Mouse (Mus musculus): Measurements from ENCODE around the gene Tjp2. TPM values are rescaled to one million over a fixed set of nuclear protein-coding genes. Genes with fewer than 3 reads are reported as not detected.

Gene Tjp2
- total and polyA plus RNA-seq, 2 experiments from 2014 or later: 12.5 to 15.7 TPM

DNA sequence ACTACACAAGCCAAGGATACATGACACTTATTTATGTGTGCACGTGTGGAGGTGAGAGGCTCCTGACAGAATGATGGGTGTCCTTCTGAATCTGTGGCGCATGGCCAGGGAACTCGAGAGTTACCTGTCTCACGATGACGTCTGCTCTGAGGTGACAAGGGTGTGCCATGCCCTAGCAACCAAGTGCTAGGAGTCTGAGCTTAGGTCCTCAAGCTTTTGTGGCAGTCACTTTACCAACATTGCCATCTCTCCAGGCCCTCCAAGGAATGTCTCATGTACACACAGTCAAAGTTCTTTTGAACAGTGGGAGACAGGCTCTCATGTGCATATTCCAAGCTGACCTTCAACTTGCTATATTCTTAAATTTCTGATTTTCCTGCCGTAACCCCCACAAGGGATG is 33.1 kb upstream of the Tjp2 start:
- no peaks in the 10 kb centered on the region for H3K27me3 ChIP-seq (ENCODE audit: control insufficient read depth, insufficient read depth, low read length)

DNA sequence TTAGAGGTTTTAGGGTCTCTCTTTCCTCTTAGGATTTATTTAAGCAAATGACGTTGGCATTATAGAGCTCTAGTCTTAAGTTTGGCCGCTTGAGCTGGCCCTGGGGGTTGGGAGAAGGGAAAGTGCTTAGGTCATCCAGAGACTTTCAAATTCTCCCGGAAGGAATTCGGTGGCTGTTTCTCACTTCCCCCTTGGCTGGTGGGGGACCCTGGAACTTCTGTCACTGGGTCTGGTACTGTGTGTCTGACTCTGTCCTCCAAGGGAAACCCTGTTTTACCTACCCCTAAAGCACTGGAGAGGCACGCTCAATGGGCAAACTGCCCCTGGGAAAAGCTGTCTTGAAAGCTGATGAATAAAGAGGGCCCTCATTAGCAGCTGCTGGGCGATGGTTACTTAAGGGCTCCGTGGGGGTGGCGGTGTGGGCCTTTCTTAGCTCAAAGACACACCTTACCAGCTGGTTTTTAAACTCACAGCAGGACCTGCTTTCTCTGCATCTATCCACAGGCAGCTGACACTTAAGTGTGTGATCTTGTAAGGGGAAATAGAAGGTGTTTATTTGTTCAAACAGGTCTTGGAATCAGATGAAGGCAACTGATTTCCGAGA is 28.9 kb upstream of the Tjp2 start:
- Histone ChIP-seq H3K9ac (replicated peaks; ENCODE audit: low read depth, low read length) (no peak overlapping the region), H3K36me3 (replicated peaks; ENCODE audit: control insufficient read depth, insufficient read depth, low read length) (no peaks in the 10 kb centered on the region), H3K4me2 (ENCODE audit: low read depth, low read length) (no peak overlapping the region), H3K4me3 (ENCODE audit: low read depth, low read length) (no peak overlapping the region), H3K27me3 (ENCODE audit: control insufficient read depth, insufficient read depth, low read length) (no peaks in the 10 kb centered on the region), H3K27ac (ENCODE audit: low read depth) (no peak overlapping the region), H3K4me1 (ENCODE audit: control insufficient read depth, insufficient read depth) (peaks cover 19% of the 10 kb centered on the region), H3K9me3 (replicated peaks; ENCODE audit: control insufficient read depth, low read length) (no peaks in the 10 kb centered on the region)
- TF ChIP-seq CTCF (IDR thresholded peaks at IDR 0.05; ENCODE audit: low read depth) (no peak), EP300 (IDR thresholded peaks at IDR 0.05; ENCODE audit: low read depth) (no peak)
- WGBS: 45% methylated on average over 9 of the region's 9 CpGs
- no peak for DNase-seq (ENCODE audit: low spot score)
- ATAC-seq (ENCODE audit: insufficient read depth, low read depth): no peak

More for the DNA sequence above, 33.1 kb upstream of the Tjp2 start:
- Histone ChIP-seq H3K9ac (replicated peaks; ENCODE audit: low read depth, low read length) (no peak overlapping the region), H3K36me3 (replicated peaks; ENCODE audit: control insufficient read depth, insufficient read depth, low read length) (peaks cover 21% of the 10 kb centered on the region), H3K4me2 (ENCODE audit: low read depth, low read length) (no peak overlapping the region), H3K9me3 (replicated peaks; ENCODE audit: control insufficient read depth, low read length) (no peaks in the 10 kb centered on the region), H3K4me3 (ENCODE audit: low read depth, low read length) (no peak overlapping the region), H3K27ac (ENCODE audit: low read depth) (peak overlapping the region; percentile 48; the same call in 1 of the 2 replicates), H3K4me1 (ENCODE audit: control insufficient read depth, insufficient read depth) (peaks cover 12% of the 10 kb centered on the region)
- TF ChIP-seq EP300 (IDR thresholded peaks at IDR 0.05; ENCODE audit: low read depth): no peak
- TF ChIP-seq CTCF (IDR thresholded peaks at IDR 0.05; ENCODE audit: low read depth): no peak
- DNase-seq (ENCODE audit: low spot score): no peak
- 71% methylated on average over 6 of the region's 6 CpGs for WGBS
- ATAC-seq (ENCODE audit: insufficient read depth, low read depth): no peak

DNA sequence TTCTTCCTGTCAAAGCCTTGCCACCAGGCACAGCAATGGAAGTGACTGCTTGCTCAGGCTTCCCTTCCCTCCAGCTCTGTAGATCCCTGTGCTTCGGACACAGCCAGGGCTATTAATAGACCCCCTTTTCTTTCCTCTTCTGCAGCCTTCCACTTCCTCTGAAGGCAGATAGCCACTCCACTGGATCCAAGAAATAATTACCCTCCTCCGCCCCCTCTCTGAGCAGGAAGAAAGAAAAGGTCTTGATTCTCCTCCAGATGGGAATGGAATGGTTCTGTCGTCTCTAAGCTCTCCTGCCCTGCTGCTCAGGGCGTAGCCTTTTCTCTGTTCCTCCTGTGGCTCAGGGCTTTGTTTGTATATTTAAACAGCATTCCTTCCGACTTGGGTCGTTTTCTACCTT is 27.0 kb upstream of the Tjp2 start:
- peak overlapping the region; percentile 76 for H3K27ac ChIP-seq (ENCODE audit: low read depth)
- no peaks in the 10 kb centered on the region for H3K27me3 ChIP-seq (ENCODE audit: control insufficient read depth, insufficient read depth, low read length)
- H3K9me3 ChIP-seq (replicated peaks; ENCODE audit: control insufficient read depth, low read length): no peaks in the 10 kb centered on the region
- no peak for TF ChIP-seq CTCF (IDR thresholded peaks at IDR 0.05; ENCODE audit: low read depth)
- TF ChIP-seq EP300 (IDR thresholded peaks at IDR 0.05; ENCODE audit: low read depth): peak; percentile 77; the same call in 1 of the 2 replicates
- ATAC-seq (ENCODE audit: insufficient read depth, low read depth): peak; percentile 82
- 7% methylated on average over 6 of the region's 6 CpGs for WGBS
- peak overlapping the region; percentile 47 for H3K4me2 ChIP-seq (ENCODE audit: low read depth, low read length)
- H3K9ac ChIP-seq (replicated peaks; ENCODE audit: low read depth, low read length): no peak overlapping the region; the same call in 1 of the 2 replicates
- H3K4me3 ChIP-seq (ENCODE audit: low read depth, low read length): no peak overlapping the region; the same call in 1 of the 2 replicates
- DNase-seq (ENCODE audit: low spot score): peak; percentile 85
- peaks cover 11% of the 10 kb centered on the region for H3K4me1 ChIP-seq (ENCODE audit: control insufficient read depth, insufficient read depth)
- H3K36me3 ChIP-seq (replicated peaks; ENCODE audit: control insufficient read depth, insufficient read depth, low read length): no peaks in the 10 kb centered on the region

DNA sequence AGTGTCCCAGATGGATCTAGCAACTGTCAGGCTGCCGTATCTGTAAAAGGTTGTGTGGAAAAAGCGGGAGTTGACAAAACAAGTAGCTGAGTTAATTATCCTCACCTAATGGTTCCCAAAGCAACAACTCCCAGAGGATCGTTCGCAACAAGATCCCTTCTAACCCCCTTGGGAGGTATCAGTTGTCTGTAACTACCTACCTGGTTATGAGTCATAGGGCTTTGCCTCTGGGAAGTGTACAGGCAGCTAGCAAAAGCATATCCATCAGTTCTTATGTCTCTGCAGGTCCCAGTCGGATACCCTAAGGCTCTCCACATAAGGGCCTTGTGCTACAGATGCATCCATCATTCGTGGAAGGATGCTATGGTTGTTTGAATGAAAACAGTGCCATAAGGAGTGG is 18.5 kb upstream of the Tjp2 start:
- Histone ChIP-seq H3K27me3 (ENCODE audit: control insufficient read depth, insufficient read depth, low read length) (no peaks in the 10 kb centered on the region), H3K36me3 (replicated peaks; ENCODE audit: control insufficient read depth, insufficient read depth, low read length) (no peaks in the 10 kb centered on the region), H3K9me3 (replicated peaks; ENCODE audit: control insufficient read depth, low read length) (no peaks in the 10 kb centered on the region), H3K4me1 (ENCODE audit: control insufficient read depth, insufficient read depth) (no peaks in the 10 kb centered on the region), H3K4me2 (ENCODE audit: low read depth, low read length) (no peak overlapping the region), H3K27ac (ENCODE audit: low read depth) (no peak overlapping the region), H3K4me3 (ENCODE audit: low read depth, low read length) (no peak overlapping the region), H3K9ac (replicated peaks; ENCODE audit: low read depth, low read length) (no peak overlapping the region)
- WGBS: 91% methylated on average over 6 of the region's 6 CpGs
- ATAC-seq (ENCODE audit: insufficient read depth, low read depth) (no peak), DNase-seq (ENCODE audit: low spot score) (no peak)
- TF ChIP-seq CTCF (IDR thresholded peaks at IDR 0.05; ENCODE audit: low read depth) (no peak), EP300 (IDR thresholded peaks at IDR 0.05; ENCODE audit: low read depth) (no peak)

DNA sequence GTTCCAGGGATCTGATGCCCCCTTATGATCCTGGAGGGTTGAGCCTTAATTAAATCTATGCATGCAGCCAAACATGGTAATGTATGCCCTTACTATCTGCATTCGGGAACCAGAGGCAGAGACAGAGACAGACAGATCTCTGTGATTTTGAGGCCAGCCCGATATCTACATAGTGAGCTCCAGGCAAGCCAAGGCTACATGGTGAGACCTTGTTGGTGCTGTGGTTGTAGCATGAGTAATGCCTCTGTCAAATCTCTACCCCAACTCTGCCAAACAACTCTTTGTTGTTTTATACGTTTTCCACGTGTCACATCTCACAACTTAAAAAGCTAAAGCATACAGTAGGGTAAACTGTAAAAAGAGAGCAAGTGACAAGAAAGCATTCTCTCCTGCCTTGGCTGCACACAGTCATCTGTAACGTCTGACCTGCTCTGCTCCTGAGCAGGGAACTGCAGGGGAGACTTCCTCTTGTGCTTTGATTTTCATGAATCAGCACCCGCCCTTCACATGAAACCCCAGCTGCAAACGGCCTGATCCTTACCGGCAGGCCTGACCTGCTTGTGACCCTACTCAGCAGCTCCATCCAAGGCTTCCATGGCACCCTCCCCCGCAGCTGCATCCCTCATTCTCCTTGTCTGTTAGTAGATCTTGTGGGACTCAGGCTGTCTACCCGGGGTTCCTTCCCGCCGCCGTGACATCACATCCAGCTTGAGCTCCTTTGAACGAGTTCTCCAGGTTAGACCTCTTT is 17.1 kb upstream of the Tjp2 start:
- H3K9me3 ChIP-seq (replicated peaks; ENCODE audit: control insufficient read depth, low read length): no peaks in the 10 kb centered on the region
- H3K36me3 ChIP-seq (replicated peaks; ENCODE audit: control insufficient read depth, insufficient read depth, low read length): no peaks in the 10 kb centered on the region
- no peak overlapping the region for H3K4me2 ChIP-seq (ENCODE audit: low read depth, low read length)
- peak; percentile 22 for DNase-seq (ENCODE audit: low spot score)
- peak; percentile 47 for ATAC-seq (ENCODE audit: insufficient read depth, low read depth)
- no peak for TF ChIP-seq EP300 (IDR thresholded peaks at IDR 0.05; ENCODE audit: low read depth)
- TF ChIP-seq CTCF (IDR thresholded peaks at IDR 0.05; ENCODE audit: low read depth): no peak
- no peak overlapping the region for H3K9ac ChIP-seq (replicated peaks; ENCODE audit: low read depth, low read length)
- no peak overlapping the region for H3K27ac ChIP-seq (ENCODE audit: low read depth)
- no peaks in the 10 kb centered on the region for H3K27me3 ChIP-seq (ENCODE audit: control insufficient read depth, insufficient read depth, low read length)
- 24% methylated on average over 14 of the region's 14 CpGs for WGBS
- H3K4me1 ChIP-seq (ENCODE audit: control insufficient read depth, insufficient read depth): no peaks in the 10 kb centered on the region
- no peak overlapping the region for H3K4me3 ChIP-seq (ENCODE audit: low read depth, low read length)

Measured in heart, postnatal 0 days (tissue).